Mouse (Mus musculus) midbrain, embryonic 11.5 days (tissue): Measurements from ENCODE around the gene Uqcc3. TPM values are rescaled to one million over a fixed set of nuclear protein-coding genes. Genes with fewer than 3 reads are reported as not detected.

Experiments
- ATAC-seq: fragments of 200-750 bp; cut with Nextera tagmentation; 2 replicates; pipeline ENCODE4 v1.8.0; 2017; ENCODE audit warnings: moderate TSS enrichment, moderate library complexity; ENCODE audit not compliant: low FRiP score
- DNase-seq: peaks from one replicate; pipeline ENCODE4 v3.0.0; 2015; ENCODE audit warnings: low spot score; ENCODE audit errors: missing footprints
- H3K27ac ChIP-seq: fragments of 300-500 bp; sonication (generic); 2 replicates; pipeline ENCODE4 v1.5.1; 2014; ENCODE audit warnings: low read depth, low read length
- H3K27me3 ChIP-seq: fragments of 300-500 bp; sonication (generic); 2 replicates; pipeline ENCODE4 v1.6.1; 2014; ENCODE audit warnings: mild to moderate bottlenecking, low read length, moderate library complexity, mixed read lengths; ENCODE audit not compliant: control insufficient read depth, insufficient read depth
- H3K36me3 ChIP-seq: fragments of 300-500 bp; sonication (generic); 2 replicates; pipeline ENCODE4 v1.6.1; 2014; ENCODE audit warnings: mild to moderate bottlenecking, low read length, moderate library complexity, mixed read lengths; ENCODE audit not compliant: control insufficient read depth, insufficient read depth
- H3K4me1 ChIP-seq: fragments of 300-500 bp; sonication (generic); 2 replicates; pipeline ENCODE4 v1.6.1; 2014; ENCODE audit warnings: low read length; ENCODE audit not compliant: control insufficient read depth, insufficient read depth
- H3K4me2 ChIP-seq: fragments of 300-500 bp; sonication (generic); 2 replicates; pipeline ENCODE4 v1.6.1; 2014; ENCODE audit warnings: mild to moderate bottlenecking, moderate library complexity
- H3K4me3 ChIP-seq: fragments of 300-500 bp; sonication (generic); 2 replicates; pipeline ENCODE4 v1.5.1; 2014; ENCODE audit warnings: low read depth, low read length
- H3K9ac ChIP-seq: fragments of 300-500 bp; sonication (generic); 2 replicates; pipeline ENCODE4 v1.6.1; 2014; ENCODE audit warnings: low read length
- H3K9me3 ChIP-seq: fragments of 300-500 bp; sonication (generic); 2 replicates; pipeline ENCODE4 v1.6.1; 2016; ENCODE audit warnings: low read length; ENCODE audit not compliant: control insufficient read depth
- WGBS: fragments of 180-500 bp; shearing (Covaris S2); extraction: QIAGEN DNeasy Blood & Tissue Kit; methylation state at CpG from one replicate; pipeline ENCODE4 v1.1.7; 2014; 5-methylcytosine and 5-hydroxymethylcytosine counted together
- polyA plus RNA-seq: library from polyadenylated mRNA; unstranded; fragments of >200 nt; fragmentation: Nextera tagmentation; extraction: Ambion mirVana; gene quantifications from 2 replicates; pipeline ENCODE4 v1.2.1, GENCODE M21; 2014

Gene Uqcc3
- polyA plus RNA-seq, 1 experiment from 2014 or later = 59.1 TPM

- Histone ChIP-seq H3K27me3 (no peaks in the 10 kb centered on the region), H3K27ac (no peak overlapping the region), H3K4me3 (no peak overlapping the region), H3K36me3 (no peaks in the 10 kb centered on the region), H3K4me1 (no peaks in the 10 kb centered on the region), H3K4me2 (no peak overlapping the region), H3K9me3 (no peaks in the 10 kb centered on the region), H3K9ac (no peak overlapping the region)
- WGBS = 83% methylated on average over 6 of the region's 6 CpGs
- no peak for DNase-seq
- no peak for ATAC-seq
Measured at GRCm38 (mm10) chr19:8864265-8864664, 16.5 kb downstream of the Uqcc3 start.

GRCm38 (mm10) chr19:8859018-8859417 lies 21.7 kb downstream of the Uqcc3 start:
- Histone ChIP-seq H3K9ac (no peak overlapping the region), H3K27me3 (no peaks in the 10 kb centered on the region), H3K4me3 (no peak overlapping the region), H3K4me2 (no peak overlapping the region), H3K36me3 (no peaks in the 10 kb centered on the region), H3K4me1 (no peaks in the 10 kb centered on the region), H3K27ac (no peak overlapping the region), H3K9me3 (no peaks in the 10 kb centered on the region)
- no peak for DNase-seq
- 16% methylated on average over 1 of the region's 1 CpGs for WGBS
- no peak for ATAC-seq

- no peak for ATAC-seq
- H3K4me2 ChIP-seq = no peak overlapping the region
- DNase-seq = peak; percentile 88
- no peak overlapping the region for H3K9ac ChIP-seq
- no peaks in the 10 kb centered on the region for H3K36me3 ChIP-seq
- no peak overlapping the region for H3K4me3 ChIP-seq
- no peak overlapping the region for H3K27ac ChIP-seq
- H3K27me3 ChIP-seq = no peaks in the 10 kb centered on the region
- no peaks in the 10 kb centered on the region for H3K4me1 ChIP-seq
- WGBS = 47% methylated on average over 4 of the region's 4 CpGs
- no peaks in the 10 kb centered on the region for H3K9me3 ChIP-seq
Measured at GRCm38 (mm10) chr19:8857689-8858088, 23.0 kb downstream of the Uqcc3 start.

- WGBS = 84% methylated on average over 3 of the region's 3 CpGs
Measured at GRCm38 (mm10) chr19:8853117-8853516, 27.6 kb downstream of the Uqcc3 start.

DNA sequence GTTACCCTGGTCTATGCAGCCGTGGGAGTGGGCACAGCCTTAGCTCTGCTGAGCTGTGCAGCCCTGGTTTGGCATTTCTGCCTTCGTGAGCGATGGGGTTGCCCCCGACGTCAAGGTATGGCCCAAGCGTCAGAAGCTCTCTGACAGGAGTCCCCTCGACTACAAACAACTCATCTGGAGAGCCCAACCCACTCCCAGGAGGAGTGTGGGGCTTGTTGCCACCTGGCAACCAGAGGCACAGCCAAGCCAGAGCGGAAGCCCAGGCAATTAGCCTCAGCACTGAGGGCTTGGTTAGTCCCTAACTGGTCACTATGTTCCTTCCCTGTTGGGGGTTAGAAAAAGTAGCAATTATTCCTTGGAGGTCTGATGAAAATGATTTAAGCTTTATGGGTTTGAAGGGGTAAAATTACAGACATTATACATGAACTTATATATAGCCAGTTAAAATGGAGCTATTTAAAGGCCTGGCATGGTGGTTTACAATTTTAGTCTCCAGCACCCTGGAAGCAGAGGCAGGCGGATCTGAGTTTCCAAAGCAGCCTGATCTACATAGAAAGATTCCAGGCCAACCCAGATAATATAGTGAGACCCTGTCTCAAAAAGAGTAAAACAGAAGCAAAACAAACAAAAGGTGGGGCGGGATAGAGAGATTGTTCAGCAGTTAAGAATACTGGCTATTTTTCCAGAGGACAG lies 28.3 kb downstream of the Uqcc3 start:
- H3K9me3 ChIP-seq = no peaks in the 10 kb centered on the region
- H3K27me3 ChIP-seq = no peaks in the 10 kb centered on the region
- no peak overlapping the region for H3K9ac ChIP-seq
- DNase-seq (no peak), ATAC-seq (no peak)
- 60% methylated on average over 10 of the region's 10 CpGs for WGBS
- H3K27ac ChIP-seq = no peak overlapping the region
- H3K36me3 ChIP-seq = peaks cover 6% of the 10 kb centered on the region
- no peaks in the 10 kb centered on the region for H3K4me1 ChIP-seq
- H3K4me3 ChIP-seq = no peak overlapping the region
- H3K4me2 ChIP-seq = no peak overlapping the region

More at GRCm38 (mm10) chr19:8853117-8853516, 27.6 kb downstream of the Uqcc3 start:
- H3K4me3 ChIP-seq = no peak overlapping the region
- no peaks in the 10 kb centered on the region for H3K4me1 ChIP-seq
- no peak overlapping the region for H3K4me2 ChIP-seq
- peaks cover 3% of the 10 kb centered on the region for H3K36me3 ChIP-seq
- no peak overlapping the region for H3K9ac ChIP-seq
- H3K27ac ChIP-seq = no peak overlapping the region
- DNase-seq (no peak), ATAC-seq (no peak)
- no peaks in the 10 kb centered on the region for H3K27me3 ChIP-seq
- H3K9me3 ChIP-seq = no peaks in the 10 kb centered on the region

GRCm38 (mm10) chr19:8851639-8852038 lies 29.1 kb downstream of the Uqcc3 start:
- ATAC-seq (no peak), DNase-seq (no peak)
- H3K9ac ChIP-seq = no peak overlapping the region
- no peak overlapping the region for H3K4me2 ChIP-seq
- H3K4me1 ChIP-seq = no peaks in the 10 kb centered on the region
- no peaks in the 10 kb centered on the region for H3K9me3 ChIP-seq
- 59% methylated on average over 7 of the region's 7 CpGs for WGBS
- no peak overlapping the region for H3K4me3 ChIP-seq
- no peaks in the 10 kb centered on the region for H3K27me3 ChIP-seq
- H3K27ac ChIP-seq = no peak overlapping the region
- H3K36me3 ChIP-seq = peaks cover 10% of the 10 kb centered on the region

DNA sequence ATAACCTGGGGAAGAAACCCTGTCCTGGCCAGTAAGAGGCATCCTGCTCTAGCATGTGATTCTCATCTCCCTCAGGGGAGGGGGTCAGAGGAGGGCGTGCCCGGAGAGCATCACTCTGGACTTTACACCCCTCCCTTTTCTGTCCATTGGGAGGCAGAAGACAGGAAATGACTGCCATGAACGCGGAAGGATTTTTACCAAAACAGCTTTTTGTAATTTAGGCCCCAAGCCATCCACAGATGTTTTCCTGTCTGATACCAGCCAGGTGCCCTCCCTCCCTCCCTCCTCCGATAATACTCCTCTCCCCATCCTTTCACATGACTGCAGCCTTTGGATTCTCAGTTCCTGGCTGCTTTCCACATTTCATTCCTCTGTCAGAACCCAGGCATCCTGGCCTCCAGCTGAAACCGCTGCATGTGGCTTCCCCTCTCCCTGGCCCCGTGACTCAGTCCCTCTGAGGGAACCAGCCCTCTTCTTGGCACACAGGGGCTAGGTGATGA lies 30.3 kb downstream of the Uqcc3 start, which contains the start of gene Lrrn4cl:
Gene Lrrn4cl, plus strand, starts transcription at position 367 of the 500 bp plus-strand sequence.
- Histone ChIP-seq H3K4me2 (no peak within 1 kb of the TSS), H3K9me3 (no peaks in the 10 kb centered on the region), H3K27me3 (no peaks in the 10 kb centered on the region), H3K9ac (no peak within 1 kb of the TSS), H3K27ac (no peak within 1 kb of the TSS), H3K36me3 (peaks cover 15% of the 10 kb centered on the region), H3K4me3 (no peak within 1 kb of the TSS), H3K4me1 (no peaks in the 10 kb centered on the region)
- ATAC-seq = peak; percentile 48; the same call in 1 of the 2 replicates
- 47% methylated on average over 7 of the region's 7 CpGs for WGBS
- no peak for DNase-seq

DNA sequence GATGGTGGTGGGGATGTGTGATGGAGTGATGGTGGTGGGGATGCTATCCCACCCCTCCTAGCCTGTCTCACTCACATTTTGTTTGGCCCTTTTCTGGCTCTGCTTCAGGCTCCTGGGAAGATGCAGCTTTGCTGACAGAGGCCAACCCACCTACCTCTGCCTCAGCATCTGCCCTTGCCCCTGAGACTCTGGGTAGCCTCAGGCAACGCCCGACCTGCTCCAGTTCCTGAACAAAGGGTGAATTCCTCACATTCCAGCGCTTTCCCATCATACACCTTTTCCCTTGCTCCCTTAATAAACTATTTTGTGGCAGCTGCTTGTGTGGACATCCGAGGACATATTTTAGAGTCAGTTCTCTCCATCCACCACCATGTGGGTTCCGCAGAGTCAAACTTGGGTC lies 32.4 kb downstream of the Uqcc3 start:
- Histone ChIP-seq H3K4me2 (no peak overlapping the region), H3K9me3 (no peaks in the 10 kb centered on the region), H3K9ac (no peak overlapping the region), H3K36me3 (peaks cover 15% of the 10 kb centered on the region), H3K27ac (no peak overlapping the region), H3K4me3 (no peak overlapping the region), H3K4me1 (no peaks in the 10 kb centered on the region), H3K27me3 (no peaks in the 10 kb centered on the region)
- WGBS = 83% methylated on average over 5 of the region's 5 CpGs
- no peak for DNase-seq
- no peak for ATAC-seq

DNA sequence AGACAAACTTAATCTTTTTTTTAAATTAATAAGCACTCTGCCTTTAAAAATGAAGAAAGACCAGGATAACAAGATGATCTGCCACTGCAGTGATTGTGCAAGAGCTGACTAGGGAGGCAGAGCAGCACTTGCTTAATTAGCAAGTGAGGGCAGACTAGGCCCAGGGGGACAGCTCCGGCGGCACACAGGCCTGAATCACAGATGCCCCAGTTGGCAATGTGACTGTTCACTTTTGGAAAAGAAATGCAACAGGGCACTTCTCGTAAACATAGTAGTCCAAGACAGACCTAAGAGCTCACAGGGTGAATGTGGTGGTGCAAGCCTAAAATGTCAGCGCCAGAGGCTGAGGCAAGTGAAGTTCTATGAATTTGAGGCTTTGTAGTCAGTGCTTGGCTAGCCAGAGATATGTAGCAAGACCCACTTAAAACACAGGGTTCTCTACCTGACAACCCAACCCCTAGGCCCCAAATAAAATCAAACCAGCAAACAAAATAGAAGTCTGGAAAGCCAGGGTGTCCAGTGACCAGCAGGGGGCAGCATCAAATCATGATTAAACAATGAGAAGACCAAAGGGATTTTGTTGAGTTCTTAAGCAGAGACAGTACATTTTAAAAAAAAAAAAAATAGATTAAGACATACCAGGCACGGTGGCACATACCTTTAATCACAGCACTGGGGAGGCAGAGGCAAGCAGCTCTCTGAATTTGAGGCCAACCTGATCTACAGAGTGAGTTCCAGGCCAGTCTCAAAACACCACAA lies 36.2 kb downstream of the Uqcc3 start:
- Histone ChIP-seq H3K36me3 (peaks cover 15% of the 10 kb centered on the region), H3K4me2 (no peak overlapping the region), H3K27ac (no peak overlapping the region), H3K4me1 (peaks cover 14% of the 10 kb centered on the region), H3K4me3 (no peak overlapping the region), H3K9me3 (no peaks in the 10 kb centered on the region), H3K9ac (no peak overlapping the region), H3K27me3 (no peaks in the 10 kb centered on the region)
- ATAC-seq = no peak
- 71% methylated on average over 5 of the region's 5 CpGs for WGBS
- DNase-seq = peak; percentile 92
